ENCODE assay signal across 21 mouse cellular contexts in the genomic region with DNA sequence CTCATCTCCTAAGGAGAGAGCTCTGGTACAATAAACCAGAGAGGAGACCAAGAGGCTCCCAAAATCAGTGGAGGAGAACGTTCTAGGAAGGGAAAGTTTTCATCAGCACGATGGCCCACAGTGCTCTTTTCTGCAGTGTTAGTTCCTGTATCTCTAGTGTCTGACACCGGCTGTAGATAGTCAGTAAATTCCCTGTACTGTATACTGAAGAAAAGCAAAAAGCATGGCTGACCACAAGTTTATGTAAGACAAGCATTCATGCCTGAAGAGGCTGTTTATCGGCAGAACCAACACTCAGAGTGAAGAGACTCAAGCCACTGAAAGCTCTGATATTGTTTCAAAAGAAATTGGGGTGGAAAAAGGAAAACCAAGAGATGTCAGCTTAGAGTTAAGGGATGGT. TPM values are rescaled to one million over a fixed set of nuclear protein-coding genes. Genes with fewer than 3 reads are reported as not detected.
DNase-seq lines count a peak whose midpoint lies in the region; ATAC-seq and TF ChIP-seq lines count a peak whose summit lies in the region.
"Had no signal": no experiment of that assay in that cellular context is flagged by ENCODE, and none has a peak within 500 bp of the region (broad histone marks: within the 10 kb centered on the region; RNA-seq: fewer than 3 reads in every experiment).

No protein-coding gene starts in this region.

- 65% methylated on average over 4 of the region's 4 CpGs for WGBS in heart, embryonic 14.5 days

- no peak for TF ChIP-seq POLR2A in CH12.LX (IDR thresholded peaks at IDR 0.05; ENCODE audit: low read depth, low read length)
- TF ChIP-seq POLR2A in bone marrow macrophage, adult 2 months (IDR thresholded peaks at IDR 0.05; ENCODE audit: borderline replicate concordance, low read depth, low read length) = no peak

- ATAC-seq in heart, embryonic 14.5 days (ENCODE audit: insufficient number of reproducible peaks, insufficient read depth, low FRiP score, low read depth) = no peak
- ATAC-seq in megakaryocyte, adult 5-6 weeks (ENCODE audit: poor library complexity, severe bottlenecking) = peak; percentile 59
- ATAC-seq: forebrain, embryonic 13.5 days; inflammation-experienced regulatory T-cells, adult 6 months had no signal

- H3K4me3 ChIP-seq in heart, embryonic 14.5 days (ENCODE audit: control insufficient read depth in 1 of 2, insufficient read depth in 1 of 2, low read depth in 1 of 2, low read length in 2 of 2) = no peak overlapping the region
- H3K4me3 ChIP-seq in CH12.LX (replicated peaks in 1 of 3; ENCODE audit: low read depth in 2 of 3, low read length in 2 of 3, poor library complexity in 1 of 3) = peak overlapping the region; percentile 14 to 29 (median 28)
- H3K4me3 ChIP-seq in bone marrow macrophage, adult 2 months (ENCODE audit: insufficient read depth, low read length) = peak overlapping the region; percentile 47
- H3K4me3 ChIP-seq: forebrain, embryonic 13.5 days; hindbrain, embryonic 12.5 days; neural tube, embryonic 12.5 days had no signal

- in situ Hi-C loops in CH12.LX (cut with MboI; ENCODE audit: low pct_ligation_motif_present, low pct_unique_long_range_greater_than_20kb, low sequenced_read_pairs) = loop anchor here (10.0 kb wide), 1 partner anchor 331 kb away; no protein-coding TSS in a partner anchor

- peak; percentile 45 for TF ChIP-seq EP300 in CH12.LX (IDR thresholded peaks at IDR 0.05; ENCODE audit: low read length)

- peaks cover 2 to 6% of the 10 kb centered on the region in 2 experiments; a peak in 2 of 4 replicates for H3K4me1 ChIP-seq in heart, embryonic 14.5 days (ENCODE audit: control insufficient read depth in 2 of 2, insufficient read depth in 2 of 2, low read length in 2 of 2)
- peaks cover 10 to 24% of the 10 kb centered on the region in 2 experiments; a peak in 3 of 4 replicates for H3K4me1 ChIP-seq in CH12.LX (ENCODE audit: control insufficient read depth in 1 of 2, insufficient read depth in 2 of 2)
- H3K4me1 ChIP-seq in bone marrow macrophage, adult 2 months (ENCODE audit: control insufficient read depth, insufficient read depth, low read length) = peaks cover 8% of the 10 kb centered on the region
- H3K4me1 ChIP-seq: forebrain, embryonic 13.5 days; hindbrain, embryonic 12.5 days; neural tube, embryonic 12.5 days had no signal

- no peaks in the 10 kb centered on the region for H3K27me3 ChIP-seq in heart, embryonic 14.5 days (ENCODE audit: control insufficient read depth, insufficient read depth, low read length)
- H3K27me3 ChIP-seq in CH12.LX (replicated peaks) = no peaks in the 10 kb centered on the region
- H3K27me3 ChIP-seq: forebrain, embryonic 13.5 days; hindbrain, embryonic 12.5 days; neural tube, embryonic 12.5 days had no signal

- H3K79me2 ChIP-seq in CH12.LX (replicated peaks; ENCODE audit: control insufficient read depth, extremely low read depth, insufficient read depth, poor library complexity, severe bottlenecking) = no peaks in the 10 kb centered on the region

- no peak overlapping the region; the same call in 1 of the 2 replicates for H3K9ac ChIP-seq in heart, embryonic 14.5 days (ENCODE audit: low read length)
- H3K9ac ChIP-seq in CH12.LX (ENCODE audit: insufficient read depth, low read depth) = peak overlapping the region; percentile 8; the same call in 1 of the 2 replicates
- H3K9ac ChIP-seq: forebrain, embryonic 13.5 days; hindbrain, embryonic 12.5 days; neural tube, embryonic 12.5 days had no signal

- no peak overlapping the region for H3K27ac ChIP-seq in heart, embryonic 14.5 days (replicated peaks in 1 of 2; ENCODE audit: control insufficient read depth in 1 of 2, insufficient read depth in 1 of 2, low read depth in 2 of 2, low read length in 2 of 2)
- no peak overlapping the region for H3K27ac ChIP-seq in CH12.LX (ENCODE audit: insufficient read depth, low read depth)
- no peak overlapping the region for H3K27ac ChIP-seq in bone marrow macrophage, adult 2 months (ENCODE audit: insufficient read depth, low read depth, low read length)
- H3K27ac ChIP-seq: forebrain, embryonic 13.5 days; hindbrain, embryonic 12.5 days; neural tube, embryonic 12.5 days had no signal

- H3K36me3 ChIP-seq in heart, embryonic 14.5 days (ENCODE audit: control insufficient read depth, insufficient read depth, low read length) = no peaks in the 10 kb centered on the region
- no peaks in the 10 kb centered on the region for H3K36me3 ChIP-seq in CH12.LX (replicated peaks in 1 of 2; ENCODE audit: control insufficient read depth in 1 of 2, insufficient read depth in 1 of 2, low read length in 1 of 2)
- H3K36me3 ChIP-seq: G1E; hindbrain, embryonic 12.5 days; neural tube, embryonic 12.5 days had no signal

- TF ChIP-seq CTCF in CH12.LX (conservative IDR thresholded peaks at IDR 0.05 in 1 of 2, IDR thresholded peaks at IDR 0.05 in 1 of 2; ENCODE audit: low read depth in 2 of 2, low read length in 2 of 2) = no peak
- TF ChIP-seq CTCF in bone marrow macrophage, adult 2 months (IDR thresholded peaks at IDR 0.05; ENCODE audit: low read depth, low read length) = no peak

- H3K4me2 ChIP-seq in heart, embryonic 14.5 days (ENCODE audit: low read length) = peak overlapping the region; percentile 43
- peak overlapping the region; percentile 95 for H3K4me2 ChIP-seq in CH12.LX (ENCODE audit: insufficient read depth, low read depth, poor library complexity, severe bottlenecking)
- H3K4me2 ChIP-seq: forebrain, embryonic 13.5 days; hindbrain, embryonic 12.5 days; neural tube, embryonic 12.5 days had no signal

- DNase-seq in heart, adult 8-10 months (ENCODE audit: low spot score) = no peak
- DNase-seq in CH12.LX (ENCODE audit: extremely low read depth) = peak; percentile 65
- no peak for DNase-seq in layer of hippocampus, adult 11-12 months (ENCODE audit: low spot score)
- no peak for DNase-seq in adrenal gland, postnatal 10 days
- DNase-seq: cerebellum, adult 2 months; kidney, adult 9 months; kidney, postnatal 36 days; lung, adult 2 months had no signal

- TF ChIP-seq RAD21 in CH12.LX (IDR thresholded peaks at IDR 0.05; ENCODE audit: low read depth, low read length) = no peak

- H3K9me3 ChIP-seq in heart, embryonic 14.5 days (ENCODE audit: control insufficient read depth, low read length) = no peaks in the 10 kb centered on the region
- H3K9me3 ChIP-seq in CH12.LX (replicated peaks; ENCODE audit: low read length) = no peaks in the 10 kb centered on the region
- H3K9me3 ChIP-seq: forebrain, embryonic 13.5 days; G1E; hindbrain, embryonic 12.5 days; neural tube, embryonic 12.5 days had no signal

- dilution Hi-C loops in CH12.LX (cut with MboI; ENCODE audit: extremely low pct_ligation_motif_present, extremely low pct_unique_long_range_greater_than_20kb, low sequenced_read_pairs) = no loop called here

TF ChIP-seq in CH12.LX, 34 proteins besides CTCF, POLR2A, EP300 and RAD21 (continues in another document):
- TF ChIP-seq ZC3H11A (IDR thresholded peaks at IDR 0.05; ENCODE audit: low read depth, low read length) (no peak), BHLHE40 (IDR thresholded peaks at IDR 0.05; ENCODE audit: low read depth, low read length) (0 out of 2 replicates have a peak, but pooled peaks have one; percentile 7), KAT2A (IDR thresholded peaks at IDR 0.05; ENCODE audit: insufficient replicate concordance, low read length) (no peak), USF1 (IDR thresholded peaks at IDR 0.05; ENCODE audit: low read depth, low read length) (no peak), TBP (conservative IDR thresholded peaks at IDR 0.05; ENCODE audit: low read depth, low read length) (no peak), NELFE (IDR thresholded peaks at IDR 0.05; ENCODE audit: low read depth, low read length) (no peak), CHD1 (IDR thresholded peaks at IDR 0.05; ENCODE audit: low read depth, low read length) (no peak), SIN3A (IDR thresholded peaks at IDR 0.05; ENCODE audit: low read length) (no peak), ZKSCAN1 (IDR thresholded peaks at IDR 0.05; ENCODE audit: borderline replicate concordance, low read depth, low read length) (no peak), E2F4 (IDR thresholded peaks at IDR 0.05; ENCODE audit: insufficient replicate concordance, low read depth, low read length) (no peak), ELF1 (IDR thresholded peaks at IDR 0.05; ENCODE audit: low read depth, low read length) (peak; percentile 32; the same call in 1 of the 2 replicates), JUND (conservative IDR thresholded peaks at IDR 0.05; ENCODE audit: low read depth, low read length) (no peak), MAFK (IDR thresholded peaks at IDR 0.05; ENCODE audit: insufficient replicate concordance, low read length) (peak; percentile 41; the same call in 1 of the 2 replicates), ETS1 (conservative IDR thresholded peaks at IDR 0.05; ENCODE audit: low read depth, low read length) (0 out of 2 replicates have a peak, but pooled peaks have one; percentile 10), IRF4 (IDR thresholded peaks at IDR 0.05; ENCODE audit: low read depth, low read length) (no peak), PAX5 (IDR thresholded peaks at IDR 0.05; ENCODE audit: low read length) (no peak), RCOR1 (conservative IDR thresholded peaks at IDR 0.05; ENCODE audit: low read depth, low read length) (no peak), MAX (IDR thresholded peaks at IDR 0.05; ENCODE audit: low read length) (no peak), HCFC1 (IDR thresholded peaks at IDR 0.05; ENCODE audit: low read depth, low read length) (no peak)

RNA-seq across cellular contexts. Expression of a gene that starts 13.3 kb away (rescaled TPM):
- not detected in 2 replicates for polyA plus RNA-seq in heart, embryonic 14.5 days (2014; fragmentation: Nextera tagmentation; extraction: Ambion mirVana)
- not detected for total RNA-seq in heart, adult 8-10 months (2022)
- total RNA-seq in CH12.LX (2012; rRNA removed) (not detected in 2 replicates), CH12.LX (2014; rRNA removed) (not detected in 2 replicates)
- polyA plus RNA-seq in CH12.LX (2012; ENCODE audit: insufficient read length, low read depth) = not detected in 2 replicates
- not detected in 2 replicates for polyA plus RNA-seq in bone marrow macrophage, adult 2 months (2012; ENCODE audit: insufficient read depth, insufficient read length, missing spikeins)
- total RNA-seq in megakaryocyte, adult 5-6 weeks (2015) = not detected in 2 replicates
- not detected in 2 replicates for total RNA-seq in megakaryocyte, adult 5-6 weeks (2017)
- total RNA-seq in adrenal gland, postnatal 10 days (2021) = 100 to 1,000 TPM in 1 of 2 experiments, 10 to 100 TPM in 1; 44.1 to 112 TPM
- total RNA-seq: layer of hippocampus, postnatal 25 days had no signal
- polyA plus RNA-seq: brain, embryonic 14.5 days; forebrain, embryonic 13.5 days; G1E; hindbrain, embryonic 12.5 days; neural tube, embryonic 12.5 days; urinary bladder, adult 2 months had no signal

RNA-seq across cellular contexts. Expression of a gene that starts 31.9 kb away (rescaled TPM):
- polyA plus RNA-seq in heart, embryonic 14.5 days (2014; fragmentation: Nextera tagmentation; extraction: Ambion mirVana) = not detected in 2 replicates
- not detected for total RNA-seq in heart, adult 8-10 months (2022)
- not detected in 2 replicates for total RNA-seq in CH12.LX (2012; rRNA removed)
- total RNA-seq in CH12.LX (2014; rRNA removed) = not detected in 2 replicates
- not detected in 2 replicates for polyA plus RNA-seq in CH12.LX (2012; ENCODE audit: insufficient read length, low read depth)
- not detected in 2 replicates for polyA plus RNA-seq in bone marrow macrophage, adult 2 months (2012; ENCODE audit: insufficient read depth, insufficient read length, missing spikeins)
- 0.16 and 0.39 TPM in 2 replicates for total RNA-seq in megakaryocyte, adult 5-6 weeks (2015)
- total RNA-seq in megakaryocyte, adult 5-6 weeks (2017) = 0.22 and 0.65 TPM in 2 replicates
- 1 to 10 TPM in 1 of 2 experiments, under 1 TPM in 1; 0.61 to 1.7 TPM for total RNA-seq in adrenal gland, postnatal 10 days (2021)
- total RNA-seq: adrenal gland, adult 18-20 months; layer of hippocampus, postnatal 25 days; left cerebral cortex, postnatal 36 days had no signal
- polyA plus RNA-seq: brain, embryonic 14.5 days; cerebellum, adult 2 months; forebrain, embryonic 13.5 days; G1E; hindbrain, embryonic 12.5 days; inflammation-experienced regulatory T-cells, adult 6 months; neural tube, embryonic 12.5 days; urinary bladder, adult 2 months had no signal

Comparison
In these comparisons a context has a peak if more than half of its experiments do, and no peak if none do; other contexts are left out.
1. H3K4me3 ChIP-seq: peak in CH12.LX (3 of 3) and bone marrow macrophage, adult 2 months (single experiment); none in heart, embryonic 14.5 days (0 of 2).
2. RNA of a gene that starts 13.3 kb away (total RNA-seq): 44.1 to 112 TPM in adrenal gland, postnatal 10 days; not detected in heart, adult 8-10 months, not detected in CH12.LX and not detected in megakaryocyte, adult 5-6 weeks; every median in the first group is over 10 times any median in the second.